Mouse (Mus musculus): ENCODE data around the gene Tom1.

- no peak for TF ChIP-seq POLR2A (IDR thresholded peaks at IDR 0.05; ENCODE audit: borderline replicate concordance, extremely low read depth, insufficient read depth, insufficient read length, poor library complexity, severe bottlenecking)
- no peak for TF ChIP-seq CTCF (IDR thresholded peaks at IDR 0.05; ENCODE audit: borderline replicate concordance, extremely low read depth, insufficient read depth, insufficient read length)
These were observed 27.3 kb downstream of the Tom1 start for GRCm38 (mm10) chr8:75060815-75061214.
